Mouse (Mus musculus): Measurements from ENCODE around the gene Mki67. TPM values are rescaled to one million over a fixed set of nuclear protein-coding genes. Genes with fewer than 3 reads are reported as not detected.
"Not testable (repeated sequence)": the region's sequence is repeated elsewhere in the genome, so short reads cannot be mapped to it uniquely, and the experiment has no call there.

The Mki67 gene
- total and polyA plus RNA-seq, 3 experiments = 88.6 to 401 (median 271) TPM

GRCm38 (mm10) chr7:135689396-135689795, 26.8 kb downstream of the Mki67 start:
- Histone ChIP-seq H3K79me2 (ENCODE audit: control insufficient read depth, insufficient read depth, low read length, poor library complexity) (no peaks in the 10 kb centered on the region), H3K27me3 (ENCODE audit: control insufficient read depth in 1 of 2, insufficient read depth in 2 of 2, low read length in 2 of 2) (no peaks in the 10 kb centered on the region), H3K9ac (ENCODE audit: control insufficient read depth, low read depth, low read length, poor library complexity, severe bottlenecking) (no peak overlapping the region), H3K36me3 (ENCODE audit: control insufficient read depth in 1 of 2, insufficient read depth in 2 of 2, low read length in 2 of 2) (peaks cover 0 to 49% of the 10 kb centered on the region in 2 experiments; a peak in 2 of 4 replicates), H3K27ac (ENCODE audit: control insufficient read depth, low read depth, low read length) (no peak overlapping the region), H3K4me1 (ENCODE audit: control insufficient read depth in 1 of 2, insufficient read depth in 2 of 2, low read length in 2 of 2) (no peaks in the 10 kb centered on the region), H3K4me3 (ENCODE audit: control insufficient read depth in 1 of 2, insufficient read depth in 1 of 2, low read depth in 2 of 2, low read length in 2 of 2) (no peak overlapping the region), H3K9me3 (replicated peaks; ENCODE audit: insufficient read depth, low read length) (no peaks in the 10 kb centered on the region)
- TF ChIP-seq MYC (IDR thresholded peaks at IDR 0.05; ENCODE audit: low read depth, low read length) (no peak), USF2 (IDR thresholded peaks at IDR 0.05; ENCODE audit: borderline replicate concordance in 1 of 2, insufficient read depth in 1 of 2, low read depth in 1 of 2, low read length in 2 of 2) (no peak), POLR2A (IDR thresholded peaks at IDR 0.05; ENCODE audit: control insufficient read depth in 1 of 2, insufficient read depth in 1 of 2, low read depth in 1 of 2, low read length in 2 of 2, poor library complexity in 1 of 2) (peak in 1 of 2 experiments; percentile 36; a peak in 1 of 4 replicates)
- DNase-seq (ENCODE audit: low read depth, low spot score) = peak; percentile 10

GRCm38 (mm10) chr7:135684938-135685337, 31.2 kb downstream of the Mki67 start:
- no peak overlapping the region for H3K27ac ChIP-seq (ENCODE audit: control insufficient read depth, low read depth, low read length)
- H3K79me2 ChIP-seq (ENCODE audit: control insufficient read depth, insufficient read depth, low read length, poor library complexity) = no peaks in the 10 kb centered on the region
- TF ChIP-seq NRF1 (IDR thresholded peaks at IDR 0.05; ENCODE audit: insufficient read depth, low read depth, low read length, poor library complexity, severe bottlenecking) = no peak
- no peak for TF ChIP-seq CTCF (IDR thresholded peaks at IDR 0.05 in 2 of 3, conservative IDR thresholded peaks at IDR 0.05 in 1 of 3; ENCODE audit: control insufficient read depth in 1 of 3, insufficient read depth in 1 of 3, low read depth in 2 of 3, low read length in 3 of 3, poor library complexity in 1 of 3, severe bottlenecking in 1 of 3)
- TF ChIP-seq TAL1 (IDR thresholded peaks at IDR 0.05; ENCODE audit: low read length) = no peak
- peak in 1 of 2 experiments; percentile 31; a peak in 1 of 4 replicates for TF ChIP-seq POLR2A (IDR thresholded peaks at IDR 0.05; ENCODE audit: control insufficient read depth in 1 of 2, insufficient read depth in 1 of 2, low read depth in 1 of 2, low read length in 2 of 2, poor library complexity in 1 of 2)
- peak; percentile 36; the same call in 1 of the 2 replicates for TF ChIP-seq POLR2AphosphoS5 (IDR thresholded peaks at IDR 0.05; ENCODE audit: borderline replicate concordance, low read depth, low read length)
- no peak for TF ChIP-seq GATA1 (IDR thresholded peaks at IDR 0.05; ENCODE audit: low read depth, low read length)
- no peak for TF ChIP-seq MAZ (IDR thresholded peaks at IDR 0.05; ENCODE audit: low read depth, low read length)
- H3K4me1 ChIP-seq (ENCODE audit: control insufficient read depth in 1 of 2, insufficient read depth in 2 of 2, low read length in 2 of 2) = no peaks in the 10 kb centered on the region
- H3K4me3 ChIP-seq (ENCODE audit: control insufficient read depth in 1 of 2, insufficient read depth in 1 of 2, low read depth in 2 of 2, low read length in 2 of 2) = no peak overlapping the region
- H3K9ac ChIP-seq (ENCODE audit: control insufficient read depth, low read depth, low read length, poor library complexity, severe bottlenecking) = no peak overlapping the region
- peak; percentile 33 for DNase-seq (ENCODE audit: low read depth, low spot score)
- no peaks in the 10 kb centered on the region for H3K9me3 ChIP-seq (replicated peaks; ENCODE audit: insufficient read depth, low read length)
- peaks cover 0 to 14% of the 10 kb centered on the region in 2 experiments; a peak in 2 of 4 replicates for H3K36me3 ChIP-seq (ENCODE audit: control insufficient read depth in 1 of 2, insufficient read depth in 2 of 2, low read length in 2 of 2)
- no peaks in the 10 kb centered on the region for H3K27me3 ChIP-seq (ENCODE audit: control insufficient read depth in 1 of 2, insufficient read depth in 2 of 2, low read length in 2 of 2)

- H3K79me2 ChIP-seq (ENCODE audit: control insufficient read depth, insufficient read depth, low read length, poor library complexity); H3K4me1 ChIP-seq (ENCODE audit: control insufficient read depth in 1 of 2, insufficient read depth in 2 of 2, low read length in 2 of 2); H3K27ac ChIP-seq (ENCODE audit: control insufficient read depth, low read depth, low read length): not testable (repeated sequence)
Observed at GRCm38 (mm10) chr7:135684098-135684497, 32.1 kb downstream of the Mki67 start.

More at GRCm38 (mm10) chr7:135684098-135684497, 32.1 kb downstream of the Mki67 start:
- not testable (repeated sequence) for H3K4me3 ChIP-seq (ENCODE audit: control insufficient read depth in 1 of 2, insufficient read depth in 1 of 2, low read depth in 2 of 2, low read length in 2 of 2); DNase-seq (ENCODE audit: low read depth, low spot score); H3K27me3 ChIP-seq (ENCODE audit: control insufficient read depth in 1 of 2, insufficient read depth in 2 of 2, low read length in 2 of 2); H3K9ac ChIP-seq (ENCODE audit: control insufficient read depth, low read depth, low read length, poor library complexity, severe bottlenecking); H3K9me3 ChIP-seq (replicated peaks; ENCODE audit: insufficient read depth, low read length)
- 0 out of 2 replicates have a peak, but pooled peaks have one; percentile 2 for TF ChIP-seq POLR2AphosphoS2 (IDR thresholded peaks at IDR 0.05; ENCODE audit: low read length)
- peak; percentile 49 for TF ChIP-seq POLR2AphosphoS5 (IDR thresholded peaks at IDR 0.05; ENCODE audit: borderline replicate concordance, low read depth, low read length)
- H3K36me3 ChIP-seq (ENCODE audit: control insufficient read depth in 1 of 2, insufficient read depth in 2 of 2, low read length in 2 of 2) = peaks cover 0 to 12% of the 10 kb centered on the region in 2 experiments; a peak in 2 of 4 replicates

Measured in MEL (cell line).